Mouse (Mus musculus) liver, postnatal 0 days (tissue): ENCODE measurements around the gene Adam12.

Source experiments
- CTCF ChIP-seq: sonication (generic); IDR thresholded peaks from 2 replicates; pipeline ENCODE4 v1.5.1; 2016; ENCODE audit warnings: antibody characterized with exemption, low read depth
- EP300 ChIP-seq: IDR thresholded peaks from 2 replicates; pipeline ENCODE4 v1.6.1; 2016; ENCODE audit warnings: antibody characterized with exemption, low read depth, mild to moderate bottlenecking

GRCm38 (mm10) chr7:134190101-134190500 is 41.8 kb downstream of the Adam12 start:
- no peak for TF ChIP-seq EP300
- no peak for TF ChIP-seq CTCF
